Mouse (Mus musculus) limb, embryonic 14.5 days (tissue): ENCODE data around the gene Mindy4. TPM values are rescaled to one million over a fixed set of nuclear protein-coding genes. Genes with fewer than 3 reads are reported as not detected.
A peak's percentile ranks its signal among the peaks of the same experiment; 100 is the strongest.

Experiments
- ATAC-seq: fragments of 200-750 bp; cut with Nextera tagmentation; 2 replicates; pipeline ENCODE4 v1.8.0; 2017; ENCODE audit warnings: low read depth, moderate number of reproducible peaks, moderate TSS enrichment; ENCODE audit not compliant: low FRiP score
- DNase-seq: peaks from one replicate; pipeline ENCODE4 v3.0.0-alpha.2; 2015; ENCODE audit warnings: low spot score
- H3K27ac ChIP-seq: fragments of 300-500 bp; sonication (generic); replicated peaks from 2 replicates; pipeline ENCODE4 v1.5.1; 2014; ENCODE audit warnings: low read depth, mild to moderate bottlenecking, low read length, moderate library complexity, mixed read lengths
- H3K27me3 ChIP-seq: fragments of 300-500 bp; sonication (generic); 2 replicates; pipeline ENCODE4 v1.6.1; 2014; ENCODE audit warnings: low read length, mixed read lengths; ENCODE audit not compliant: control insufficient read depth, insufficient read depth
- H3K36me3 ChIP-seq: fragments of 300-500 bp; sonication (generic); 2 replicates; pipeline ENCODE4 v1.6.1; 2014; ENCODE audit warnings: mild to moderate bottlenecking, low read length, moderate library complexity, mixed read lengths; ENCODE audit not compliant: control insufficient read depth, insufficient read depth
- H3K4me1 ChIP-seq: fragments of 300-500 bp; sonication (generic); 2 replicates; pipeline ENCODE4 v1.6.1; 2014; ENCODE audit warnings: antibody characterized with exemption, low read length, mixed read lengths; ENCODE audit not compliant: control insufficient read depth, insufficient read depth
- H3K4me2 ChIP-seq: fragments of 300-500 bp; sonication (generic); replicated peaks from 2 replicates; pipeline ENCODE4 v1.6.1; 2014; ENCODE audit warnings: low read depth, mild to moderate bottlenecking, low read length, moderate library complexity; ENCODE audit not compliant: severe bottlenecking
- H3K4me3 ChIP-seq: fragments of 300-500 bp; sonication (generic); replicated peaks from 2 replicates; pipeline ENCODE4 v1.5.1; 2014; ENCODE audit warnings: low read length
- H3K9ac ChIP-seq: fragments of 300-500 bp; sonication (generic); 2 replicates; pipeline ENCODE4 v1.6.1; 2014; ENCODE audit warnings: mild to moderate bottlenecking, low read depth, low read length, moderate library complexity; ENCODE audit not compliant: severe bottlenecking
- H3K9me3 ChIP-seq: fragments of 300-500 bp; sonication (generic); 2 replicates; pipeline ENCODE4 v1.6.1; 2016; ENCODE audit warnings: low read length; ENCODE audit not compliant: control insufficient read depth
- POLR2A ChIP-seq: fragments of 200-500 bp; IDR thresholded peaks from 2 replicates; pipeline ENCODE4 v1.8.0; 2012; ENCODE audit warnings: inconsistent platforms, mild to moderate bottlenecking, moderate library complexity, borderline replicate concordance; ENCODE audit not compliant: insufficient read depth, insufficient read length; ENCODE audit errors: extremely low read depth
- WGBS: fragments of 180-500 bp; shearing (Covaris S2); extraction: QIAGEN DNeasy Blood & Tissue Kit; methylation state at CpG from one replicate; pipeline ENCODE4 v1.1.7; 2014; 5-methylcytosine and 5-hydroxymethylcytosine counted together
- polyA plus RNA-seq, 2 experiments: library from polyadenylated mRNA; depleted of rRNA in 1 of 2; stranded (reverse) in 1 of 2; unstranded in 1 of 2; fragments of >200 nt; fragmentation: Nextera tagmentation in 1 of 2; extraction: Ambion mirVana in 1 of 2; gene quantifications; 2 replicates each; pipeline versions ENCODE4 v1.2.1 to v1.2.3; 2012 to 2014

Mindy4 gene
- polyA plus RNA-seq, 2 experiments, result 13.2 to 14.9 TPM

GRCm38 (mm10) chr6:55332100-55332772, 129.1 kb downstream of the Mindy4 start:
- ATAC-seq, result no peak
- H3K9ac ChIP-seq, result no peak overlapping the region
- H3K27ac ChIP-seq, result peak overlapping the region; percentile 21; the same call in 1 of the 2 replicates
- TF ChIP-seq POLR2A, result no peak
- H3K36me3 ChIP-seq, result no peaks in the 10 kb centered on the region
- peaks cover 49% of the 10 kb centered on the region for H3K4me1 ChIP-seq
- no peak overlapping the region for H3K4me3 ChIP-seq
- H3K9me3 ChIP-seq, result no peaks in the 10 kb centered on the region
- H3K4me2 ChIP-seq, result no peak overlapping the region
- H3K27me3 ChIP-seq, result no peaks in the 10 kb centered on the region
- WGBS, result 62% methylated on average over 5 of the region's 5 CpGs
- DNase-seq, result no peak

GRCm38 (mm10) chr6:55332773-55333109, 129.6 kb downstream of the Mindy4 start:
- Histone ChIP-seq H3K4me3 (no peak overlapping the region), H3K27me3 (no peaks in the 10 kb centered on the region), H3K9ac (no peak overlapping the region), H3K4me2 (no peak overlapping the region), H3K36me3 (no peaks in the 10 kb centered on the region), H3K4me1 (peaks cover 53% of the 10 kb centered on the region), H3K9me3 (no peaks in the 10 kb centered on the region), H3K27ac (peak overlapping the region; percentile 73)
- no peak for TF ChIP-seq POLR2A
- 32% methylated on average over 6 of the region's 6 CpGs for WGBS
- peak; percentile 91 for DNase-seq
- peak; percentile 64 for ATAC-seq

DNA sequence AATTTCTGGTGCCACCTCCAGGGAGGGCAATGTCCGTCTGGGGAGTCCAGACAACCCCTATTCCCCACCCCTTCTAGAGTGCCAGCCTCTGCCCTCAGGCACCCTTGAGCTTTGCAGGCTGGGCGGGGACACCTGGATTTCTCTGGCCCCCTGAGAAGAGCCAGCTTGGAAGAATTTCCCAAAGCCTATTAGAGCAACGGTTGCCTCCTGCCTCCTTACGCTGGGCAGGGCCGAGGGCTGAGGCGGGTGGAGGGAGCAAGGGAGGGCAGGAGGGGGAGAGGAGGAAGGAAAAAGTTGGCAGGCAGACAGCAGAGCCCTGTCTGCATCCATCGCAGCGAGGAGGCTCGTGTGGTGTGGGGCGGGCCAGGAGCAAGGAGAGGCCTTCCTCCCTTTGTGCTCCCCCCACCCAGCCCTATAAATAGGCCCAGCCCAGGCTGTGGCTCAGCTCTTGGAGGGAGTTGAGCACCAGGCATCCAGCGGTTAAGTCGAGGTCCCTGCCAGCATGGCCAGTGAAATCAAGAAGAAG, 132.9 kb downstream of the Mindy4 start, which contains the start of gene Aqp1:
Aqp1 (plus strand) TSS at position 444 of the 526 bp plus-strand sequence.
- WGBS, result 4% methylated on average over 12 of the region's 12 CpGs
- Histone ChIP-seq H3K9ac (peak within 1 kb of the TSS; percentile 28; the same call in 1 of the 2 replicates), H3K4me2 (peak within 1 kb of the TSS; percentile 41), H3K27me3 (no peaks in the 10 kb centered on the region), H3K4me1 (peaks cover 62% of the 10 kb centered on the region), H3K27ac (peak within 1 kb of the TSS; percentile 63; the same call in 1 of the 2 replicates), H3K36me3 (no peaks in the 10 kb centered on the region), H3K4me3 (peak within 1 kb of the TSS; percentile 26), H3K9me3 (no peaks in the 10 kb centered on the region)
- ATAC-seq (peak; percentile 87), DNase-seq (peak; percentile 91)
- TF ChIP-seq POLR2A, result peak; percentile 81; the same call in 1 of the 2 replicates

DNA sequence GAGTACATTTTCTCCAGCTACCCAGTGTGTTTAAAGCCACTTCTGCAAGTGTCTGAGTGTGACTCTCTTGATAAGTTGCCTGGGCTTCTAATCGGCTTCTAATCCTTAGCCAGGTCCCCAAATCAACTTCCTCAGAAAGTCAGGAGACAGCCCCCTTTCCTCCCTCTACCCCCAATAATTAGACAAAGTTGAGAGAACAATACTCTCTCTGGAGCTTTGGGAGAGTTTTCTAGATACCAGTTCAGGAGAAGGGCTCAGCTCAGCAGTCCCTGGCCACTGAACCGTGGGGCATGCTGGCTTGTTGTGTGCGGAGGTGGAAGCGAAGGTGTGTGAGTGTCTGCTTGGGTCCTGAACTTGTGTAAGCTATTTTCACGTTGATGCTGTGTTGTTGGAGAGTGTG, 134.1 kb downstream of the Mindy4 start:
- Histone ChIP-seq H3K9ac (peak overlapping the region; percentile 28; the same call in 1 of the 2 replicates), H3K27ac (0 out of 2 replicates have a peak overlapping the region, but pooled peaks have one; percentile 9), H3K36me3 (no peaks in the 10 kb centered on the region), H3K9me3 (no peaks in the 10 kb centered on the region), H3K4me3 (peak overlapping the region; percentile 26), H3K27me3 (no peaks in the 10 kb centered on the region), H3K4me2 (peak overlapping the region; percentile 41), H3K4me1 (peaks cover 58% of the 10 kb centered on the region)
- ATAC-seq (no peak), DNase-seq (no peak)
- TF ChIP-seq POLR2A, result no peak
- WGBS, result 82% methylated on average over 5 of the region's 5 CpGs

GRCm38 (mm10) chr6:55338077-55338476, 134.9 kb downstream of the Mindy4 start:
- DNase-seq, result no peak
- no peaks in the 10 kb centered on the region for H3K36me3 ChIP-seq
- peak overlapping the region; percentile 26 for H3K4me3 ChIP-seq
- no peak for TF ChIP-seq POLR2A
- no peak for ATAC-seq
- peak overlapping the region; percentile 41 for H3K4me2 ChIP-seq
- H3K9ac ChIP-seq, result peak overlapping the region; percentile 16; the same call in 1 of the 2 replicates
- H3K27me3 ChIP-seq, result no peaks in the 10 kb centered on the region
- WGBS, result 36% methylated on average over 6 of the region's 6 CpGs
- H3K4me1 ChIP-seq, result peaks cover 55% of the 10 kb centered on the region
- no peak overlapping the region for H3K27ac ChIP-seq
- no peaks in the 10 kb centered on the region for H3K9me3 ChIP-seq
